Mouse (Mus musculus) G1E (cell line): ENCODE results near the gene H2-DMa.

Experiments used
- CTCF ChIP-seq: IDR thresholded peaks from 2 replicates; pipeline ENCODE4 v1.5.1; 2012; ENCODE audit warnings: low read depth, low read length, inconsistent platforms, mixed read lengths
- GATA1 ChIP-seq: IDR thresholded peaks from 2 replicates; pipeline ENCODE4 v1.6.1; 2012; ENCODE audit warnings: borderline replicate concordance, low read length, inconsistent platforms, mixed read lengths
- POLR2AphosphoS5 ChIP-seq: IDR thresholded peaks from 2 replicates; pipeline ENCODE4 v1.6.1; 2012; ENCODE audit warnings: low read depth, low read length, inconsistent platforms; ENCODE audit not compliant: insufficient replicate concordance
- TAL1 ChIP-seq: conservative IDR thresholded peaks from 2 replicates; pipeline ENCODE4 v1.6.1; 2012; ENCODE audit warnings: low read depth, low read length, inconsistent platforms, mixed read lengths

- TF ChIP-seq TAL1 (no peak), CTCF (no peak), GATA1 (no peak), POLR2AphosphoS5 (0 out of 2 replicates have a peak, but pooled peaks have one; percentile 71)
Measured at GRCm38 (mm10) chr17:34116736-34117370, 2.5 kb upstream of the H2-DMa start.
